Mouse (Mus musculus): Measurements from ENCODE around the gene Spem2. TPM values are rescaled to one million over a fixed set of nuclear protein-coding genes. Genes with fewer than 3 reads are reported as not detected.

Spem2 gene
- total RNA-seq, 1 experiment from 2014 or later: not detected

GRCm38 (mm10) chr11:69835326-69835965 is 17.2 kb upstream of the Spem2 start:
- DNase-seq: no peak

GRCm38 (mm10) chr11:69834001-69834549 is 15.8 kb upstream of the Spem2 start:
- peak; percentile 63 for DNase-seq

- DNase-seq: no peak
Observed at GRCm38 (mm10) chr11:69833554-69833953, 15.3 kb upstream of the Spem2 start.

GRCm38 (mm10) chr11:69828832-69829231 is 10.6 kb upstream of the Spem2 start:
- DNase-seq: no peak

- no peak for DNase-seq
Observed at GRCm38 (mm10) chr11:69823456-69823855, 5.2 kb upstream of the Spem2 start.

- no peak for DNase-seq
Observed at GRCm38 (mm10) chr11:69822080-69822479, 3.8 kb upstream of the Spem2 start, which contains the start of gene Spem1. TSS of gene Spem1 (minus strand) at chr11:69822180.

GRCm38 (mm10) chr11:69818871-69819270 is 606 bp upstream of the Spem2 start:
- no peak for DNase-seq

GRCm38 (mm10) chr11:69816520-69816919 is 1.7 kb downstream of the Spem2 start:
- DNase-seq: no peak

GRCm38 (mm10) chr11:69815155-69815554 is 3.1 kb downstream of the Spem2 start, which contains the start of gene Gm39566:
TSS of gene Gm39566 (minus strand) at chr11:69815298.
- DNase-seq: no peak

GRCm38 (mm10) chr11:69810280-69810679 is 8.0 kb downstream of the Spem2 start:
- DNase-seq: no peak

GRCm38 (mm10) chr11:69807641-69808040 is 10.6 kb downstream of the Spem2 start:
- DNase-seq: no peak

- no peak for DNase-seq
Observed at GRCm38 (mm10) chr11:69806378-69806777, 11.9 kb downstream of the Spem2 start.

GRCm38 (mm10) chr11:69804972-69805909 is 13.0 kb downstream of the Spem2 start, which contains the start of gene Tmem102:
TSS of gene Tmem102 (minus strand) at chr11:69805624.
- no peak for DNase-seq

- DNase-seq: peak; percentile 42
Observed at GRCm38 (mm10) chr11:69804652-69804940, 13.7 kb downstream of the Spem2 start.

- DNase-seq: peak; percentile 90
Observed at GRCm38 (mm10) chr11:69803786-69804651, 14.2 kb downstream of the Spem2 start.

GRCm38 (mm10) chr11:69803328-69803727 is 14.9 kb downstream of the Spem2 start:
- no peak for DNase-seq

GRCm38 (mm10) chr11:69802648-69803105 is 15.6 kb downstream of the Spem2 start:
- DNase-seq: peak; percentile 92

GRCm38 (mm10) chr11:69801379-69801977 is 16.8 kb downstream of the Spem2 start, which contains the start of gene Fgf11:
TSS of gene Fgf11 (minus strand) at chr11:69801857.
- peak; percentile 20 for DNase-seq

- peak; percentile 79 for DNase-seq
Observed at GRCm38 (mm10) chr11:69800392-69801197, 17.7 kb downstream of the Spem2 start.

GRCm38 (mm10) chr11:69800138-69800391 is 18.2 kb downstream of the Spem2 start:
- peak; percentile 62 for DNase-seq

All from adrenal gland, postnatal 14 days (tissue).